Mouse (Mus musculus) embryonic facial prominence, embryonic 15.5 days (tissue): ENCODE results near the gene Fbln1. TPM values are rescaled to one million over a fixed set of nuclear protein-coding genes. Genes with fewer than 3 reads are reported as not detected.

Source experiments
- ATAC-seq: fragments of 200-750 bp; cut with Nextera tagmentation; 2 replicates; pipeline ENCODE4 v1.8.0; 2017; ENCODE audit warnings: low read depth, moderate TSS enrichment; ENCODE audit not compliant: insufficient number of reproducible peaks, low FRiP score, low TSS enrichment
- H3K27ac ChIP-seq: fragments of 300-500 bp; sonication (generic); replicated peaks from 2 replicates; pipeline ENCODE4 v1.5.1; 2015; ENCODE audit warnings: mild to moderate bottlenecking, inconsistent platforms
- H3K27me3 ChIP-seq: fragments of 300-500 bp; sonication (generic); 2 replicates; pipeline ENCODE4 v1.6.1; 2015; ENCODE audit warnings: inconsistent platforms
- H3K36me3 ChIP-seq: fragments of 300-500 bp; sonication (generic); 2 replicates; pipeline ENCODE4 v1.6.1; 2015; ENCODE audit warnings: mild to moderate bottlenecking, inconsistent platforms
- H3K4me1 ChIP-seq: fragments of 300-500 bp; sonication (generic); 2 replicates; pipeline ENCODE4 v1.6.1; 2015; ENCODE audit warnings: inconsistent platforms
- H3K4me2 ChIP-seq: fragments of 300-500 bp; sonication (generic); replicated peaks from 2 replicates; pipeline ENCODE4 v1.6.1; 2015; ENCODE audit warnings: mild to moderate bottlenecking, inconsistent platforms
- H3K4me3 ChIP-seq: fragments of 300-500 bp; sonication (generic); replicated peaks from 2 replicates; pipeline ENCODE4 v1.5.1; 2015; ENCODE audit warnings: mild to moderate bottlenecking, inconsistent platforms
- H3K9ac ChIP-seq: fragments of 300-500 bp; sonication (generic); 2 replicates; pipeline ENCODE4 v1.6.1; 2015; ENCODE audit warnings: inconsistent platforms
- H3K9me3 ChIP-seq: fragments of 300-500 bp; sonication (generic); replicated peaks from 2 replicates; pipeline ENCODE4 v1.6.1; 2016; ENCODE audit warnings: inconsistent platforms
- WGBS: fragments of 180-500 bp; shearing (Covaris S2); methylation state at CpG from one replicate; pipeline ENCODE4 v1.1.7; 2015; 5-methylcytosine and 5-hydroxymethylcytosine counted together
- polyA plus RNA-seq: library from polyadenylated mRNA; unstranded; fragments of >200 nt; fragmentation: Nextera tagmentation; extraction: Ambion mirVana; gene quantifications from 2 replicates; pipeline ENCODE4 v1.2.1, GENCODE M21; 2015

Gene Fbln1
- polyA plus RNA-seq, 1 experiment from 2014 or later = 266 TPM

- Histone ChIP-seq H3K9me3 (peaks cover 6% of the 10 kb centered on the region; the same call in 1 of the 2 replicates), H3K9ac (no peak overlapping the region), H3K27ac (no peak overlapping the region), H3K4me3 (no peak overlapping the region), H3K4me1 (0 out of 2 replicates have a peak, but pooled peaks cover 5% of the 10 kb centered on the region), H3K36me3 (peaks cover 51% of the 10 kb centered on the region), H3K27me3 (no peaks in the 10 kb centered on the region), H3K4me2 (no peak overlapping the region)
- WGBS = 91% methylated on average over 5 of the region's 5 CpGs
- ATAC-seq = no peak
Measured at GRCm38 (mm10) chr15:85262805-85263204, 57.1 kb downstream of the Fbln1 start.

DNA sequence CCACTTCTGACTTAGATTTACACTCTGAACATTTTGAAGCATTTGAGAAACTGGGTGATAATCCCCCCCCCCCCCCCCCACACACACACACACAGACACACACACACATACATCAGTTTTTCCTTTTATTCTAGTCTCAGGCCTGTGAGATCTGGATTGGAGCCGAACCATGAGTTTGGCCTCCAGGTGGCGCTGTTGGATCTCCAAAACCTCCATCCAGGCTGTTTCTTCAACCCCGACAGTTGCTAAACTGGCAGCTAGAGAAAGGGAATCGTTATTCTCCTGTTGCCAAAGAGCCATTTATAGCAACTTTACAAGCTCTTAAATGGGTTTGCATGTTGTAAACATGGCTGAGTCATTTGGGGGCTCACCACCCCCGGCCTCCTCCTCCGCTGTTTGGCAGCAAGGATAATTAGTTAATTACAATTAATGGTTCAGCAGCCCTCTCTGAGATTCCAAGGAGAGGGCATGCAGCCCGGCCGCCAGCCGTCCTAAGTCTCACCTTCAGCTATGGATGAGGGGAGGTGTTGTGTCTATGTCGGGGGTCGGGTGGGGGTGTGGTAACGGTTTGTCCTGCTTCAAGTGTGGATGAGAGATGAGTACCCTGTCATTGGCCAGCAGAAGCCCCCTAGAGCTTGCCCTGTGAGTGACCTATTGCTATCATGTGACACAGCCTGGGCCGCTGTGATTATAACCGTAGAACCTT lies 61.1 kb downstream of the Fbln1 start:
- 46% methylated on average over 14 of the region's 14 CpGs for WGBS
- H3K4me1 ChIP-seq = 0 out of 2 replicates have a peak, but pooled peaks cover 5% of the 10 kb centered on the region
- no peaks in the 10 kb centered on the region for H3K9me3 ChIP-seq
- H3K27me3 ChIP-seq = no peaks in the 10 kb centered on the region
- no peak for ATAC-seq
- no peak overlapping the region for H3K9ac ChIP-seq
- H3K36me3 ChIP-seq = peaks cover 35% of the 10 kb centered on the region
- no peak overlapping the region for H3K27ac ChIP-seq
- H3K4me2 ChIP-seq = no peak overlapping the region
- no peak overlapping the region for H3K4me3 ChIP-seq

GRCm38 (mm10) chr15:85267891-85268290 lies 62.1 kb downstream of the Fbln1 start:
- no peaks in the 10 kb centered on the region for H3K9me3 ChIP-seq
- no peaks in the 10 kb centered on the region for H3K27me3 ChIP-seq
- H3K4me1 ChIP-seq = peaks cover 14% of the 10 kb centered on the region
- no peak overlapping the region for H3K27ac ChIP-seq
- peaks cover 34% of the 10 kb centered on the region for H3K36me3 ChIP-seq
- H3K9ac ChIP-seq = no peak overlapping the region
- ATAC-seq = no peak
- no peak overlapping the region for H3K4me3 ChIP-seq
- WGBS = 73% methylated on average over 19 of the region's 19 CpGs
- H3K4me2 ChIP-seq = no peak overlapping the region

DNA sequence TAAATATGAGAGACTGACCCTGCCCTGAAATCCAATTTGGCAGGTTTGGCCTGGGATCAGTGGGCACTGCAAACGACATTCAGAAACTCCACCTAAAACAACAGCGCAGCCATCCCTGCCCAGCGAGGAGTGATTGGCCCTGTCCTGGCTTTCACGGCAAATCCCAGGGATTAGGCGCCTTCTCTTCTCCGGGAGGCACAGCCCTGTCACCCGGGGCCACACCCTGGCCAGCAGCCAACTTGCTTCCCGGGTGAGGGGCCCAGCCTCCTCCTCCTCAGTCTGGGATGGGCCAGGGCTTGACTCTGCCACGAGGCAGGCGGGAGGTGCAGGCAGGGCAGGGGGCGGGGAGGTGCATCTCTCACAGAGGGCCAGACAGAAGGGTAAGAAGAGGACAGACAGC lies 67.2 kb downstream of the Fbln1 start:
- Histone ChIP-seq H3K27me3 (no peaks in the 10 kb centered on the region), H3K4me3 (no peak overlapping the region), H3K4me1 (peaks cover 12% of the 10 kb centered on the region), H3K9ac (no peak overlapping the region), H3K36me3 (0 out of 2 replicates have a peak, but pooled peaks cover 3% of the 10 kb centered on the region), H3K27ac (no peak overlapping the region), H3K4me2 (no peak overlapping the region), H3K9me3 (no peaks in the 10 kb centered on the region)
- 25% methylated on average over 11 of the region's 11 CpGs for WGBS
- ATAC-seq = 0 out of 2 replicates have a peak, but pooled peaks have one; percentile 46

DNA sequence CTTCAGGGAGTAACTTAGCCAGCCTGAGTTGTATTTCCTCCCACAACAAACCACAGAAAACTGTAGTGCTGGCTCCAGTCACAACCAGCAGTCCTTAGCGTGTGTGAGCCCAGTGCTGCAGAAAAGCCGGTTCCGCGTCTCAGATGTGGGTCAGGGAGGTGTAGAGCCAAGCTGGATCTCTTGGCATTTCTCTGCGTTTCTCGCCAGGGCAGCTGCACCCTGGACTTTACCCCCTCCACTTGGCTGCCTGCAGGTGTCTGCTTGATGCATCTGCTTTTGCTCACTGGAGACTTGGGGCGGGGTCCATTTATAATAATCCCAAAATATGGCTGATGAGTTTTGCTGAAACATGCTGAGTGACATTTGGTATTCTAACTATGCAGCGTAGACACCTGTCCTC lies 71.5 kb downstream of the Fbln1 start:
- Histone ChIP-seq H3K9ac (no peak overlapping the region), H3K36me3 (peaks cover 15% of the 10 kb centered on the region; the same call in 1 of the 2 replicates), H3K27me3 (no peaks in the 10 kb centered on the region), H3K9me3 (no peaks in the 10 kb centered on the region), H3K27ac (0 out of 2 replicates have a peak overlapping the region, but pooled peaks have one; percentile 34), H3K4me2 (no peak overlapping the region), H3K4me3 (no peak overlapping the region), H3K4me1 (peaks cover 10% of the 10 kb centered on the region)
- ATAC-seq = no peak
- 71% methylated on average over 8 of the region's 8 CpGs for WGBS

DNA sequence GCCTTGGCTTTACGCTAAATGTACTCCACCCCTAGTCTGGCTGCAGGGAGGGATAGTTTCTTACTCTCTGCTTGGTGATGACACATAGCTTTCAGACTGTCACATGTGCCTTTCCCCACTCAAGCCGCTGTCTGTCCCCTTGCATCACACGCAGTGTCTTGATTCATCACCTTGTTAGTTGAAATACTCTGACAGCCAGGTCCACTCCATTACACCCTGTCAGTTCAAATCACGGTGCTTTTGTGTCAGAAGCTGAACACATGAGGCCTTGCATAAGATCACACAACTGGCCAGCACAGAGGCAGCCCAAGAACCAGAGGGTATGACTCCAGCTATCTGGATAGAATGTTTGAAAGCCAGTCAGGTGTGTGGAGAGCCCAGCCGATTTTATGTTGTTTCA lies 73.2 kb downstream of the Fbln1 start:
- H3K9me3 ChIP-seq = no peaks in the 10 kb centered on the region
- WGBS = 81% methylated on average over 5 of the region's 5 CpGs
- no peak for ATAC-seq
- H3K9ac ChIP-seq = no peak overlapping the region
- no peak overlapping the region for H3K4me3 ChIP-seq
- no peaks in the 10 kb centered on the region for H3K27me3 ChIP-seq
- H3K36me3 ChIP-seq = peaks cover 18% of the 10 kb centered on the region; the same call in 1 of the 2 replicates
- H3K27ac ChIP-seq = no peak overlapping the region
- H3K4me2 ChIP-seq = no peak overlapping the region
- H3K4me1 ChIP-seq = no peaks in the 10 kb centered on the region; the same call in 1 of the 2 replicates

DNA sequence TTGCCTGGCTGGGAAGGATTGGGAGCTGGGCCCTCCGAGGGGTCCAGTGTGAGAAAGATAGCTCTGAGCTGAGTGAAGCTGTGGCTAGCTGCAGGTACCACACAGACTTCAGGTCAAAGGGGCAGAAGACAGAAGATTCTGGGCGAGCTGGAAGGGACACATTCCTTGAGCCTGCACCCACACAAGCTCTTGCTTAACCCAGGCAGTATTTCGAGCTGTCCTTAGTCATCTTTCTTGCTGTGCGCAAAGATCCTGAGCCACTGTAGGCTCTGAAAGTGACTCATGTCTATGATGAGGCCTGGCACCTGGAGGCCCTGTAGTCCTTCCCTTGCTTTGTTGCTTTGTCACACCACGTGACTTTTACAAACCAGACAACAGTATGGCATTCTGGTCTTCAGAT lies 76.3 kb downstream of the Fbln1 start:
- WGBS = 76% methylated on average over 5 of the region's 5 CpGs
- H3K27me3 ChIP-seq = no peaks in the 10 kb centered on the region

DNA sequence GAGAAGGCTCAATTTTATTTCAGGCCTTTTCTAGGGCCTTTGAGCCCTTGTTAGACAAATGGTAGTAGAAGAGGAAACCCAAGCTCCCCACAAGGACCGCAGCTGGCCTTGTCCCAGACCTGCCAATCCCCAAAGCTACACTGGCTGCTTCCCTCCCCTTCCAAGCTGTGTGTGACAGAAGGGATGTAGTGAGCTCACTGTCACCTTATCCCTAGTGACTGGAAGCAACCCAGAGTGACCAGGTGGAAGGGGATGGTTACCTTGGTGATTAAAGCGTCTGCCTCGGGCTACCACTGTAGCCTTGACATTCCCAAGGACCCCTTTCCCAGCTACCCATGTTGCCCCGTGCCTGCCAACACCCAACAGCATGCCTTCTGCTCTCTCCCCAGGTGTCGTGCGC lies 78.9 kb downstream of the Fbln1 start:
- Histone ChIP-seq H3K4me1 (no peaks in the 10 kb centered on the region), H3K4me2 (no peak overlapping the region), H3K4me3 (no peak overlapping the region), H3K36me3 (peaks cover 22% of the 10 kb centered on the region), H3K27me3 (no peaks in the 10 kb centered on the region), H3K9me3 (no peaks in the 10 kb centered on the region), H3K27ac (no peak overlapping the region), H3K9ac (no peak overlapping the region)
- no peak for ATAC-seq
- WGBS = 80% methylated on average over 6 of the region's 6 CpGs

More for the DNA sequence above, 76.3 kb downstream of the Fbln1 start:
- Histone ChIP-seq H3K27ac (0 out of 2 replicates have a peak overlapping the region, but pooled peaks have one; percentile 34), H3K36me3 (peaks cover 27% of the 10 kb centered on the region), H3K9me3 (no peaks in the 10 kb centered on the region), H3K4me1 (no peaks in the 10 kb centered on the region; the same call in 1 of the 2 replicates), H3K4me2 (no peak overlapping the region), H3K4me3 (no peak overlapping the region), H3K9ac (no peak overlapping the region)
- ATAC-seq = no peak

DNA sequence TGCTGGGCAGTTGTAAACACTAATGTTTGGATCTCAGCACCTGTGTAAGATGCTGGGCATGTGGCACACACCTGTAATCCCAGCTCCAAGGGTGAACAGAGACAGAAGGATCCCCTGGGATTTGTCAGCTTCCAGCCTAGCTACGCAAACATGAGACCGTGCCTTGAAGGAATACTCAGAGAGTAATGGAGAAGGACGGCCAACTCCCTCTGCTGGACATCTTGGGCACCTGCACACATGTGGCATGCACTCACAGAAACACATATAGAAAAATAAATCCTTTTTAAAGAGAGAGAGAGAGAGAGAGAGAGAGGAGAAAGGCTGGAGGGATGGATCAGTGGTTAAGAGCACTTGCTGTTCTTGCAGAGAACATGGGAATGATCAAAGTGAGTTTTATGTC lies 88.9 kb downstream of the Fbln1 start:
- Histone ChIP-seq H3K36me3 (no peaks in the 10 kb centered on the region), H3K9me3 (no peaks in the 10 kb centered on the region), H3K4me3 (no peak overlapping the region), H3K4me2 (no peak overlapping the region), H3K9ac (no peak overlapping the region), H3K27ac (no peak overlapping the region), H3K27me3 (no peaks in the 10 kb centered on the region), H3K4me1 (peaks cover 33% of the 10 kb centered on the region)
- WGBS = 80% methylated on average over 3 of the region's 3 CpGs
- ATAC-seq = no peak

- no peaks in the 10 kb centered on the region for H3K27me3 ChIP-seq
- no peak overlapping the region for H3K27ac ChIP-seq
- no peak overlapping the region for H3K4me2 ChIP-seq
- 41% methylated on average over 8 of the region's 8 CpGs for WGBS
- H3K4me3 ChIP-seq = no peak overlapping the region
- no peaks in the 10 kb centered on the region for H3K9me3 ChIP-seq
- H3K9ac ChIP-seq = no peak overlapping the region
- H3K36me3 ChIP-seq = no peaks in the 10 kb centered on the region
- no peak for ATAC-seq
- peaks cover 33% of the 10 kb centered on the region for H3K4me1 ChIP-seq
Measured at GRCm38 (mm10) chr15:85295544-85295943, 89.8 kb downstream of the Fbln1 start.

- Histone ChIP-seq H3K9ac (no peak overlapping the region), H3K4me2 (no peak overlapping the region), H3K27ac (no peak overlapping the region), H3K27me3 (no peaks in the 10 kb centered on the region), H3K4me1 (peaks cover 33% of the 10 kb centered on the region), H3K9me3 (no peaks in the 10 kb centered on the region), H3K36me3 (no peaks in the 10 kb centered on the region), H3K4me3 (no peak overlapping the region)
- WGBS = 16% methylated on average over 2 of the region's 2 CpGs
- ATAC-seq = no peak
Measured at GRCm38 (mm10) chr15:85295977-85296376, 90.2 kb downstream of the Fbln1 start.

DNA sequence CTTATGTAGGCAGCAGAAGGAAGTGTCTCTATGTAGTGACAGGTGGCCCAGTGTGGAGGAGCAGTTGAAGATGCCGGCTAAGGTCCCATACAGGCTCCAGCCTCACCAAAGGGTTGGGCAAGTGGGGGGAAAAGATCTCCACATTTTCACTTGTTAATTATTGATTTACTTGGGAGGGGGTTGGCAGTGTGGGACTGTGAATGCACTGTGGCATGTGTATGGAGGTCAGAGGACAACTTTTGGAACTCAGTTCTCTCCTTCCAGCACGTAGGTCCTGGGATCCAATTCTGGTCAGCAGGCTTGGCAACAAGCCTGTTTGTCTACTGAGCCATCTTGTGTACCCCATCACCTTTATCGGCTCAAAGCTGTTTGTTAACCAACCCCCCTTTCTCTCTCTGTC lies 90.8 kb downstream of the Fbln1 start:
- 87% methylated on average over 3 of the region's 3 CpGs for WGBS
- Histone ChIP-seq H3K27ac (no peak overlapping the region), H3K4me2 (no peak overlapping the region), H3K4me1 (peaks cover 33% of the 10 kb centered on the region), H3K9me3 (no peaks in the 10 kb centered on the region), H3K27me3 (no peaks in the 10 kb centered on the region), H3K36me3 (no peaks in the 10 kb centered on the region), H3K9ac (no peak overlapping the region), H3K4me3 (no peak overlapping the region)
- no peak for ATAC-seq
